Mouse (Mus musculus): Measurements from ENCODE around the gene Lnpk. TPM values are rescaled to one million over a fixed set of nuclear protein-coding genes. Genes with fewer than 3 reads are reported as not detected.

The Lnpk gene
- polyA plus RNA-seq (2012; rRNA removed) = 5.0 and 5.2 TPM in 2 replicates

GRCm38 (mm10) chr2:74578843-74579489 lies at the start of gene Lnpk:
Gene Lnpk (minus strand): TSS chr2:74579435.

Other genes with a start within 250 kb of the Lnpk start
- gene Evx2, start 80.1 kb upstream of the Lnpk start, polyA plus RNA-seq (2012; rRNA removed) = not detected in 2 replicates
- gene Hoxd13, start 88.9 kb upstream of the Lnpk start, polyA plus RNA-seq (2012; rRNA removed) = not detected in 2 replicates
- not detected in 2 replicates for gene Hoxd12, start 95.6 kb upstream of the Lnpk start, polyA plus RNA-seq (2012; rRNA removed)
- not detected in 2 replicates for gene Hoxd11, start 100.1 kb upstream of the Lnpk start, polyA plus RNA-seq (2012; rRNA removed)
- gene Hoxd10, start 112.5 kb upstream of the Lnpk start, polyA plus RNA-seq (2012; rRNA removed) = not detected in 2 replicates
- not detected in 2 replicates for gene Hoxd9, start 118.3 kb upstream of the Lnpk start, polyA plus RNA-seq (2012; rRNA removed)
- 0.02 and 0.05 TPM in 2 replicates for gene Hoxd8, start 125.2 kb upstream of the Lnpk start, polyA plus RNA-seq (2012; rRNA removed)
- gene Hoxd3, start 132.5 kb upstream of the Lnpk start, polyA plus RNA-seq (2012; rRNA removed) = 0.01 TPM in 1 of 2 replicates, not detected in the other
- 0.05 and 0.06 TPM in 2 replicates for gene Hoxd4, start 132.5 kb upstream of the Lnpk start, polyA plus RNA-seq (2012; rRNA removed)
- gene Gm28230, start 147.3 kb upstream of the Lnpk start, polyA plus RNA-seq (2012; rRNA removed) = 0.01 TPM in 2 replicates
- not detected in 2 replicates for gene Hoxd1, start 183.5 kb upstream of the Lnpk start, polyA plus RNA-seq (2012; rRNA removed)
- 29.1 and 31.6 TPM in 2 replicates for gene Mtx2, start 246.4 kb upstream of the Lnpk start, polyA plus RNA-seq (2012; rRNA removed)

Measured in liver, embryonic 18 days (tissue).